Mouse (Mus musculus): ENCODE data around the gene Zfyve19. TPM values are rescaled to one million over a fixed set of nuclear protein-coding genes. Genes with fewer than 3 reads are reported as not detected.

Gene Zfyve19
- polyA plus RNA-seq, 1 experiment from 2014 or later: 64.7 TPM

DNA sequence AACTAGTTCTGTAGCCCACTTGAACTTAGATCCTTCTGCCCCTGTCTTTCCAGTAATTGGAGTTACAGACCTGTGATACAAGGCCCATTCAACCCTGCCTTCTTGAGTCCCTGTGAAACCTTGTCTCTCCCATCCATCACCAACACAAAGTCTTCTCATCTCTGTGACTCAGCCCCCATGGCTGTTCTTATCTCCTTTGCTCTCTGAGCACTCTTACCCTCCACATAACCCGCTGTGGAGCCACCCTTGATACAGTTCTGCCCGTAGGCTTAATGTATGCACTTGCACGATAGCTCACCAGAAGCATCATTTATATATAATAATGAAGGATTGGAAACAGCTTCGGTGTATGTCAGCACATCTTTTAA, 32.4 kb downstream of the Zfyve19 start:
- H3K9me3 ChIP-seq: no peaks in the 10 kb centered on the region
- H3K36me3 ChIP-seq: no peaks in the 10 kb centered on the region
- ATAC-seq (replicated peaks): no peak
- no peak overlapping the region for H3K9ac ChIP-seq (replicated peaks)
- whole genome bisulfite sequencing: 90% methylated on average over 4 of the region's 4 CpGs
- H3K27me3 ChIP-seq: peaks cover 44% of the 10 kb centered on the region
- H3K4me3 ChIP-seq: no peak overlapping the region
- H3K4me1 ChIP-seq: peaks cover 14% of the 10 kb centered on the region
- H3K4me2 ChIP-seq (replicated peaks): no peak overlapping the region
- H3K27ac ChIP-seq (replicated peaks): no peak overlapping the region

DNA sequence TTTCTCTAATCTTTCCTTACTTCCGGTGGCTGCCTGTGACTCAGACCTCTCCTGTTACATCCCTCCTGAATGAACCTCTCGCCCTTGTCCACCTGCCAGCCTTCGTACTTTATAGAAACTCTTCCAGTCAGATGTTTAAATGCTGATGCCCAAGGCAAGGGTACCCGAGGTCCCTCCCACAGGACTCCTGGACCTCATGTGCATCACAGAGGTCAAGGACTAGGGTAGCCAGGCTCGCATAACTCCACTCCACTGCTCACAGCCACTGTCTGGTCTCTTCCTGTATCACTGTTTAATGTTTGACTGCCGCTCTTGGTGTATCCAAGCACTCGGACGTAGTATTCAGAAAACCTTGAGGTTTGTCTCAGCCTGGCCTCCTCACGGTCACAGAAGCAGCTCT, 34.1 kb downstream of the Zfyve19 start:
- Histone ChIP-seq H3K9ac (replicated peaks) (no peak overlapping the region), H3K27me3 (peaks cover 27% of the 10 kb centered on the region), H3K4me2 (replicated peaks) (no peak overlapping the region), H3K4me1 (peaks cover 5% of the 10 kb centered on the region; the same call in 1 of the 2 replicates), H3K4me3 (no peak overlapping the region), H3K27ac (replicated peaks) (no peak overlapping the region), H3K9me3 (no peaks in the 10 kb centered on the region), H3K36me3 (no peaks in the 10 kb centered on the region)
- no peak for ATAC-seq (replicated peaks)
- 85% methylated on average over 9 of the region's 9 CpGs for WGBS

DNA sequence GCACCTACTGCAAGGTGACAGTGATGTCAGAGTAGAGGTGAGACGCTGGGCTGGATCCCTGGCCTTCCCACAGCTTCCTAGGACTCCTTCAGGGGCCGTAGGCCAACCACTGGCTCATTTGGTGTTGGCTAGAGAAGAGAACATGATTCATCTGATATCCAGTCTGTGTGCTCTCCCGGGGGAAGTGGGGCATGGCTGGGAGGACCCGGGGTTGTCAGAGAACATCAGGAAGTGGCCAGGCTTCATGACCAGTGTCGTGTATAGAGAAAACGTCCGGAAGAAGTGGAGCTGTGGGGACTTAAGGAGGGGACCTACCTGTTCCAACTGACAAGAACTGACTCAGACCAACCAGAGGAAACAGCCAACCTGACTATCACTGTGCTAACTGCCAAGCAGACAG, 36.8 kb downstream of the Zfyve19 start:
- no peak overlapping the region for H3K27ac ChIP-seq (replicated peaks)
- WGBS: 81% methylated on average over 7 of the region's 7 CpGs
- H3K9ac ChIP-seq (replicated peaks): no peak overlapping the region
- H3K4me3 ChIP-seq: no peak overlapping the region
- no peaks in the 10 kb centered on the region for H3K9me3 ChIP-seq
- H3K4me2 ChIP-seq (replicated peaks): no peak overlapping the region
- H3K4me1 ChIP-seq: no peaks in the 10 kb centered on the region
- no peaks in the 10 kb centered on the region for H3K36me3 ChIP-seq
- 0 out of 2 replicates have a peak, but pooled peaks cover 3% of the 10 kb centered on the region for H3K27me3 ChIP-seq
- no peak for ATAC-seq (replicated peaks)

DNA sequence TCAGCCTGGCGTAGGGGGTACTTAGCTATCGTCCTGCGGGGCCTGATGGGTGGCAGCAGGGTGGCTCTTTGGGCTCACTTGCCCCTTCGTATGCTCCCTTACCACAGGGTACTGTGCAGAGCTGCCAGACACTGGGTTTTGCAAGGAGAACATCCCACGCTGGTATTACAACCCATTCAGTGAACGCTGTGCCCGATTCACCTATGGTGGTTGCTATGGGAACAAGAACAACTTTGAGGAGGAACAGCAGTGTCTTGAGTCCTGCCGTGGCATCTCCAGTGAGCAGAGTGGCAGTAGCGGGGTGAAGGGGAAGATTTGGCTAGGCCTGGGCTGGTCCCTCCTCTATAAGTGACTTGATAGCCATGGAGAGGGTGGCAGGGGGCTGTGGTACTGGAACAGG, 39.5 kb downstream of the Zfyve19 start:
- Histone ChIP-seq H3K9me3 (no peaks in the 10 kb centered on the region), H3K27ac (replicated peaks) (no peak overlapping the region), H3K36me3 (no peaks in the 10 kb centered on the region), H3K4me1 (no peaks in the 10 kb centered on the region), H3K9ac (replicated peaks) (no peak overlapping the region), H3K4me2 (replicated peaks) (no peak overlapping the region), H3K4me3 (no peak overlapping the region), H3K27me3 (0 out of 2 replicates have a peak, but pooled peaks cover 3% of the 10 kb centered on the region)
- ATAC-seq (replicated peaks): no peak
- WGBS: 79% methylated on average over 9 of the region's 9 CpGs

DNA sequence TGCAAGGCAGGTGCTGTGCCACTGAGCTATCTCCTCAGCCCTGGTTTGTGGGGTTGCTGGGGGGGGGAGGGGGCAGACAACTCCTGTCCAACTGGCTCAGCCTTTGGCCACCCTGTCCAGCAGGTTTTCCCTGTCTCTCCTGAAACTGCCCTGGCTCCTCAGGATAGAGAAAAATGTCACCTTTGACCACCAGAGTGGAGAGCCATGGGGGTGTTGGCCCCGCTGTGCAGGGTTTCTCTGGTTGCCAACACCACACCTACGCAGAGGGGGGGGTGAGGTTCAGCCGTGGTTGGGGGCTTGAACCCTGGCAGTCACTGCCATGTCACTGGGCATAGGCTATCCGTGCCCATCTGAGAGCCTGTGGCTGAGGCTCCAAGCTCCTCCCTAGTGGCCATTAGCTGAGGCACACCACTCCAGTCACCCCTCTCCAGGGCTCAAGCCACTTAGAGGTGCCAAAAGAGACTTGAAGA, 41.2 kb downstream of the Zfyve19 start:
- no peak overlapping the region for H3K4me2 ChIP-seq (replicated peaks)
- peaks cover 6% of the 10 kb centered on the region; the same call in 1 of the 2 replicates for H3K27me3 ChIP-seq
- WGBS: 73% methylated on average over 4 of the region's 4 CpGs
- H3K4me3 ChIP-seq: no peak overlapping the region
- H3K9ac ChIP-seq (replicated peaks): no peak overlapping the region
- no peak overlapping the region for H3K27ac ChIP-seq (replicated peaks)
- ATAC-seq (replicated peaks): no peak
- H3K4me1 ChIP-seq: no peaks in the 10 kb centered on the region
- H3K36me3 ChIP-seq: no peaks in the 10 kb centered on the region
- H3K9me3 ChIP-seq: no peaks in the 10 kb centered on the region

DNA sequence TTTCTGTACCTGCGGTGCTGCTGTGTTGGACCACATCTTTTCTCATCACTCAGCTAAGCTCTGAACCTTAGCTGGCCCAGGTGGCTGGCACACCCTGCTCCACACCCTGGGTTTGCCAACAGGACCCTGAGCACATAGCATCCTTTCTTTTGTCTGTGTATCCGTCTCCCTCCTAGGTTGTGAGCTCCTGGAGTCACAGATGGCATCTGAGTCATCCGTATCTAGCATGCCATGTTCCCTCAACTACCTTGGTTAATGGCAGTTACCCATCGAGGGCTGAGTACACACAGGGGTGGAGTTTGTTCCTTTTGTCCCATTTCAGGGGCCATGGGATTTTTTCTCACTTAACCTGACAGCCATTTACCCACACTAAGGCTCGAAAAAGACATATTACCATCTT, 42.0 kb downstream of the Zfyve19 start:
- 0 out of 2 replicates have a peak, but pooled peaks have one; percentile 13 for ATAC-seq (replicated peaks)
- no peaks in the 10 kb centered on the region for H3K9me3 ChIP-seq
- no peak overlapping the region for H3K27ac ChIP-seq (replicated peaks)
- 64% methylated on average over 5 of the region's 5 CpGs for WGBS
- peaks cover 7% of the 10 kb centered on the region for H3K27me3 ChIP-seq
- H3K9ac ChIP-seq (replicated peaks): no peak overlapping the region
- no peaks in the 10 kb centered on the region for H3K36me3 ChIP-seq
- H3K4me3 ChIP-seq: no peak overlapping the region
- H3K4me2 ChIP-seq (replicated peaks): no peak overlapping the region
- H3K4me1 ChIP-seq: no peaks in the 10 kb centered on the region

DNA sequence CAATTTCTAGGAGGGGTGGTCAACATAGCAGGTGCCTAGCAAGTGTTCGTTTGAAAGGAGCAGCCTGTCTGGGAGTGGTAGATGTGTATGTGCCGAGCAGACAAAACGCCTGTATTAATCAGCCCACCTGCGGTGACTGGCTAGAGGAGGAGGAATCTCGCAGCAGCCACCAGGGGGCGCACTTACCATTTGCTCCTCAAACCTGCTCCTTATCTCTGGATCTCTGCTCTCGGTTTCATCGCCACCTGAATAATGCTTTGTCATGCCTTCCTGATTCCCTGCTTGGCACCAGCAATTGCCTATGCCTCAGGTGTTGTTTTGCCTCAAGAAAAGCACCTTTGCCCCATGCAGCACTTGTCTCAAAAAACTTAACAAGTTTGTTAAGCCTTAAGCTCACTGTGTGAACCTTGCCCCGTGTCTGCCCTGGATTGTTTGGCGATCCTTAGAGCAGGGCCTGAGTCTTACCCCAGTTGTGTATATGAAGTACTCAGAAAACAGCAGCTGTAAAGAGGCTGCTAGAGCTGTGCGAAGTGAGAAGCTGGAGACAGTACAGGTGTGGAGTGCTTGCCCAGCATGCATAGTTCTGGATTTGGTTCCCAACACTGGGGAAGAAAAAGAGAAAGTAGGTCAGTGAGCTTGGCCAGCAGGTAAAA, 42.5 kb downstream of the Zfyve19 start:
- Histone ChIP-seq H3K27me3 (peaks cover 10% of the 10 kb centered on the region), H3K4me1 (no peaks in the 10 kb centered on the region), H3K36me3 (no peaks in the 10 kb centered on the region), H3K9me3 (no peaks in the 10 kb centered on the region), H3K4me3 (no peak overlapping the region), H3K9ac (replicated peaks) (no peak overlapping the region), H3K27ac (replicated peaks) (no peak overlapping the region), H3K4me2 (replicated peaks) (no peak overlapping the region)
- peak; percentile 71; the same call in 1 of the 2 replicates for ATAC-seq (replicated peaks)
- WGBS: 18% methylated on average over 11 of the region's 11 CpGs

DNA sequence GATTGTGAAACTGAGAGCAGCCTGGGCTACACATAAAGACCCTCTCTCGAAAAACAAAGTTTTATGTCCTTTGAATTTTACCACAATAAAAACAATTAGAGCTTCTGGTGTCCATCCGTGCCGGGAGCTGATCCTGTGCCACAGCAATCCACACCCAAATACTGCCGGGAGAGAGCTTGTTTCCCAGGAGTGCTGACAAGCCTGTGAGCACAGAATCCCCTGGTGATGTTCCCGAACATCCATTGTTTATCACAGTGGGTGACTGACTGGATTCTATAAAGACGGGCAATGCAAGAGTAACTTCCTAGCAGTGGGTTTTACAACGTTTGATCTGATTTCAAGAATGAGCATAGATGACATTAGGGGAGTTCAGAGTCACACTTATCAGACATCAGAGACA, 46.6 kb downstream of the Zfyve19 start:
- H3K4me3 ChIP-seq: no peak overlapping the region
- H3K36me3 ChIP-seq: no peaks in the 10 kb centered on the region
- H3K27ac ChIP-seq (replicated peaks): no peak overlapping the region
- WGBS: 5% methylated on average over 7 of the region's 7 CpGs
- no peaks in the 10 kb centered on the region for H3K9me3 ChIP-seq
- ATAC-seq (replicated peaks): no peak
- no peak overlapping the region for H3K9ac ChIP-seq (replicated peaks)
- no peak overlapping the region for H3K4me2 ChIP-seq (replicated peaks)
- H3K4me1 ChIP-seq: no peaks in the 10 kb centered on the region
- H3K27me3 ChIP-seq: peaks cover 8% of the 10 kb centered on the region

DNA sequence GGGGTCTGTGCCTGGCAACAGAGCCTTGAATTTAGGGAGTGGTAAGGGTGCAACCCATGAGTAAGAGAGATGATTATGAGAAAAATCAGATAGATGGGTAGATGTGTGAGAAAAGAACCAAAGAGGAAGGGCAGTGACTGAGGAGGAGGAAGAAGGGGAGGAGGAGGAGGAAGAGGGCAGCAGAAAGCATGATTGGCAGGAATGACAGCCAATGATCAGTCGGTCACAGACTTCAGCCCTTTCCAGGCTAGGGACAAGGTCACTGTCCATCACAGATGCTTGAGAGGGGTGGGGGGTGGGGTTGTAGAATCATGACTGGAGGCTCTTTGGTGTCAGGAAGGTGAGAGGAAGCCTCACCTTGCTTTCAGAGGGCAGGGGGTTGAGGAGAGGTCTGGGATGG, 52.1 kb downstream of the Zfyve19 start:
- Histone ChIP-seq H3K27me3 (peaks cover 2% of the 10 kb centered on the region; the same call in 1 of the 2 replicates), H3K4me1 (peaks cover 5% of the 10 kb centered on the region; the same call in 1 of the 2 replicates), H3K27ac (replicated peaks) (no peak overlapping the region), H3K9me3 (no peaks in the 10 kb centered on the region), H3K36me3 (no peaks in the 10 kb centered on the region), H3K4me2 (replicated peaks) (no peak overlapping the region), H3K4me3 (no peak overlapping the region), H3K9ac (replicated peaks) (no peak overlapping the region)
- WGBS: 78% methylated on average over 1 of the region's 1 CpGs
- ATAC-seq (replicated peaks): no peak

DNA sequence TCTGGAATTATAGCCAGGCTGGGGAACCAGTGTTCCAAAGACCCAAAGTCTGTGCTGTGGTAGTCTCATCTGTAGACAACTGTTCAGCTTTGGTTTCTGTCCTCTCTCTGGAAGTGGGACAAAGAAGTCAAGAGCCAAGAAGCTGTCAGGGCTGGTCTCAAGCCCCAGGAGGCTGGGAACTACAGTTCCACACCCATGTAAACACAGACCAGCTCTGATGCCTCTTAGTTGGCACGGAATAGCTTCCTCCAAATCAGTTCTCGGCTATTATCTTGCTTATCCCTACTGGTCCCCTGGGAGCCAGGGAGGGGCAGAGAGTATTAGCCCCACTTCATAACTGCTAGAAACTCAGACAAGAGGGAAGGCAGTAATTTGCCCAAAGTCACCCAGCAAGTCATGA, 52.9 kb downstream of the Zfyve19 start:
- no peak overlapping the region for H3K9ac ChIP-seq (replicated peaks)
- WGBS: 47% methylated on average over 2 of the region's 2 CpGs
- H3K27ac ChIP-seq (replicated peaks): no peak overlapping the region
- H3K27me3 ChIP-seq: no peaks in the 10 kb centered on the region
- no peak overlapping the region for H3K4me3 ChIP-seq
- no peak overlapping the region for H3K4me2 ChIP-seq (replicated peaks)
- no peak for ATAC-seq (replicated peaks)
- no peaks in the 10 kb centered on the region for H3K36me3 ChIP-seq
- peaks cover 5% of the 10 kb centered on the region; the same call in 1 of the 2 replicates for H3K4me1 ChIP-seq
- H3K9me3 ChIP-seq: no peaks in the 10 kb centered on the region

DNA sequence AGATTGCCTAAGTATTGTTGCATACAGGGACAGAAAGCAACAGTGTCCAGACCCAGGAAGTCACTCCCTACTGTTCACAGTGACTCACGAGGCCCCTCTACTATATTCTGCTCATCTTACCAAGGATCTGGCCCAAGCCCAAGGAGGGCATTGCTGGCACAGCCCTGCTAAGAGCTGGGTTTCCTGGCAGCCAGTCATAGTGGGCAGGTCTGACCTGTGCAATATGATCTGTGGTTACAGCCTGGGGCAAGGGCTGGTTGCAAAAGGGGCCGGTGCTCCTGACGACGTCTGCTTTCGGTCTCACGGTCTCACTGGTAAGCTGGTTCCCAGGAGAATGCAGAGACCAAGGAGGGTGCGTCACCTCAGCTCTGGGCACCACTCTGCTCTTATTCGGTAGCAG, 54.6 kb downstream of the Zfyve19 start:
- Histone ChIP-seq H3K4me2 (replicated peaks) (no peak overlapping the region), H3K9me3 (no peaks in the 10 kb centered on the region), H3K9ac (replicated peaks) (no peak overlapping the region), H3K4me1 (peaks cover 5% of the 10 kb centered on the region; the same call in 1 of the 2 replicates), H3K27ac (replicated peaks) (no peak overlapping the region), H3K36me3 (no peaks in the 10 kb centered on the region), H3K27me3 (no peaks in the 10 kb centered on the region), H3K4me3 (no peak overlapping the region)
- 0 out of 2 replicates have a peak, but pooled peaks have one; percentile 38 for ATAC-seq (replicated peaks)
- WGBS: 33% methylated on average over 8 of the region's 8 CpGs

DNA sequence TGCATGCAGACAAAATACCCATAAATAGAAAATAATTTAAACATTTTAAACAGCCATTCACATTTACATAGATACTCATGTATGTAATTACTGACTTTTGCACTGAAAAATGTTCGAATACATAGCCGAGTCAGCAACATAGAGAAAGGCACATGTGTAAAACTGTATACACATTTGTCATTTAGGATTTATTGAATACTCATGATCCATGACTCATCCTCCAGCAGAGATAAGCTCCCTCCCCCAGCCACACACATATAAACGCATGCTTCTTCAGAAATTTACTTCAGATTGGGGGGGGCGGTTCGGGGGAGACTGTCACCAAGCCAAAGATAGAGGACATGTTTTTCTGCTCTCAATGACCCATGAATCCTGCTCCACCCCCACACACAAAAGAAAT, 55.4 kb downstream of the Zfyve19 start:
- 79% methylated on average over 5 of the region's 5 CpGs for WGBS
- Histone ChIP-seq H3K4me2 (replicated peaks) (no peak overlapping the region), H3K4me1 (peaks cover 5% of the 10 kb centered on the region; the same call in 1 of the 2 replicates), H3K9ac (replicated peaks) (no peak overlapping the region), H3K36me3 (no peaks in the 10 kb centered on the region), H3K4me3 (no peak overlapping the region), H3K27me3 (no peaks in the 10 kb centered on the region), H3K9me3 (no peaks in the 10 kb centered on the region), H3K27ac (replicated peaks) (no peak overlapping the region)
- no peak for ATAC-seq (replicated peaks)

Measured in forebrain, embryonic 15.5 days (tissue).